Mouse (Mus musculus) heart, adult 2 months (tissue): Measurements from ENCODE around the gene Ybx3. TPM values are rescaled to one million over a fixed set of nuclear protein-coding genes. Genes with fewer than 3 reads are reported as not detected.

Experiments used
- DNase-seq, 2 experiments: peaks; one replicate each; pipeline ENCODE4 v3.0.0; 2021
- H3K27ac ChIP-seq: fragments of 200-600 bp; 2 replicates; pipeline ENCODE4 v1.8.1; 2022
- H3K27me3 ChIP-seq: fragments of 200-500 bp; 2 replicates; pipeline ENCODE4 v1.6.1; 2012; ENCODE audit warnings: mild to moderate bottlenecking, low read length, inconsistent platforms, mixed read lengths; ENCODE audit not compliant: control insufficient read depth, insufficient read depth
- H3K36me3 ChIP-seq: fragments of 200-500 bp; 2 replicates; pipeline ENCODE4 v1.6.1; 2012; ENCODE audit warnings: low read length, inconsistent platforms; ENCODE audit not compliant: control insufficient read depth, insufficient read depth
- H3K4me1 ChIP-seq: fragments of 200-500 bp; 2 replicates; pipeline ENCODE4 v1.6.1; 2011; ENCODE audit warnings: low read length; ENCODE audit not compliant: control insufficient read depth, insufficient read depth
- H3K4me3 ChIP-seq: fragments of 200-600 bp; 2 replicates; pipeline ENCODE4 v1.8.1; 2022
- H3K79me2 ChIP-seq: fragments of 200-500 bp; replicated peaks from 2 replicates; pipeline ENCODE4 v1.6.1; 2012; ENCODE audit warnings: mild to moderate bottlenecking, inconsistent platforms, low read length, moderate library complexity, mixed read lengths; ENCODE audit not compliant: control insufficient read depth, insufficient read depth
- H3K9ac ChIP-seq: fragments of 200-500 bp; 2 replicates; pipeline ENCODE4 v1.6.1; 2012; ENCODE audit warnings: low read depth, mild to moderate bottlenecking, control low read depth, inconsistent platforms, low read length, mixed read lengths
- CTCF ChIP-seq: fragments of 200-600 bp; IDR thresholded peaks from 2 replicates; pipeline ENCODE4 v1.8.1; 2022; ENCODE audit warnings: antibody characterized with exemption, mild to moderate bottlenecking, moderate library complexity
- EP300 ChIP-seq: fragments of 200-500 bp; IDR thresholded peaks from 2 replicates; pipeline ENCODE4 v1.6.1; 2011; ENCODE audit warnings: low read depth, low read length, control low read depth; ENCODE audit not compliant: insufficient read depth
- POLR2A ChIP-seq: fragments of 200-500 bp; IDR thresholded peaks from 2 replicates; pipeline ENCODE4 v1.6.1; 2011; ENCODE audit warnings: mild to moderate bottlenecking, low read depth, low read length, control low read depth; ENCODE audit not compliant: insufficient read depth
- WGBS: fragments of 180-500 bp; shearing (Covaris S2); methylation state at CpG from one replicate; pipeline ENCODE4 v1.1.7; 2018; 5-methylcytosine and 5-hydroxymethylcytosine counted together
- intact Hi-C: fragments of 180-260 bp; cut with DNase I; formaldehyde crosslinking; loops from one replicate; pipeline ENCODE4 v1.15.1; 2025
- long read RNA-seq: library from polyadenylated mRNA; stranded (forward); transcript quantifications from one replicate; pipeline ENCODE4 v2.0.0, GENCODE M21; 2021
- polyA plus RNA-seq: library from polyadenylated mRNA; depleted of rRNA; stranded (reverse); fragments of >200 nt; gene quantifications from 2 replicates; pipeline ENCODE4 v1.2.3, GENCODE M21; 2012; rRNA removed
- total RNA-seq, 2 experiments: library from RNA; stranded (reverse); gene quantifications; 2 replicates each; pipeline ENCODE4 v1.2.3; 2021

The Ybx3 gene
- total RNA-seq (100 to 1,000 TPM; 246 to 262 TPM), polyA plus RNA-seq (72.1 and 87.2 TPM in 2 replicates)
- long read RNA-seq, transcript Ybx3-202 (9 exons, 1,684 nt) = major isoform, 298 of 424 reads
- long read RNA-seq, transcript Ybx3-201 (10 exons, 1,853 nt) = minor isoform, 50 of 424 reads
- long read RNA-seq, partial matches to known transcripts = 5 of 424 reads
- long read RNA-seq, other reads (novel, unspliced or antisense) = 70 of 424 reads

DNA sequence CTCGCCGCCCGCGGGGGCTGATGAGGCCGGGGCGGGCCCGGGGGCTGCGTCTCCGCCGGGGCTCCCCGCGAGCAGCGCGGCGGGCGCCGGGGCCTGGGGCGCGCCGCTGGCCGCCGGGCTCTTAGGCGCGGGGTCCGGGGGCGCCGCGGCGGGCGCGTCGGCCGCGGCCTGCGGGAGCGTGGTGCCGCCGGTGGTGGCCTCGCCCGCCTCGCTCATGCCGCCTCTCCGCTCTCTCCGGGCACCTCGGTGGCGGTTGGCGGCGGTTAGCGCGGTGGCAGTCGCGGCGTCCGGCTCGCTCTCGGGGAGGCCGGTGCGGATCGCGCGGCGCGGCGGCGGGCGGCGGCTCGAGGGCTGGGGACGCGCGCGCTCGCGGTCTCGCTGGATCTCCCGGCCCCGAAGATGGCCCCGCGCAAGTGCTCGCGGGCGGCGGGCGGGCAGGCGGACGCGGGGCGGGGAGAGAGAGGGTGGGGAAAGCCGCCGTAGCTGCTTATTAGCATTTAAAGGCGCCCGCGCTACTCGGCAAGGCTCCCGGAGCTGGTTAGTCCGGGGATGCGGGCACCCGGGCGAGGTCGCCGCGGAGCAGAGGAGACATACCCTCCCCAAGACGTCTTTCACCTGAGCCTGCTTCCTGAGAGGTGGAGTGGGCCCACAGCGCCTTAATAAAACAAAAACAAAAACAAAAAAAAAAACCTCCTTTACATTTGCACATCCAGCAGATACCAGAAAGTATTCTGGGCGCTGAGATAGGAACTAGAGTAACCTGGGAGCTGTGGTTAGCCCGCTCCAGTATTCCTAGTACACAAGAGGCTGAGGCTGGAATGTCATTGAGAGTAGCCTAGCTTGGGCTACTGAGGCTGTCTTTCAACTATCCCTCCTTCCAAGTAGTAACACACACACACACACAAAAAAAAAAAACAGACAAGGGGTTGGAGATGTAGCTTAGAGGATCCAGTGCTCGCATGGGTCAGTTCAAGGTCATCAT is at the start of gene Ybx3:
TSS of gene Ybx3 (minus strand) at position 437 of the 982 bp plus-strand sequence.
- 3% methylated on average over 96 of the region's 107 CpGs for WGBS
- Histone ChIP-seq H3K4me3 (peak within 1 kb of the TSS; percentile 81), H3K4me1 (peaks cover 9% of the 10 kb centered on the region), H3K27ac (peak within 1 kb of the TSS; percentile 73), H3K27me3 (no peaks in the 10 kb centered on the region), H3K9ac (peak within 1 kb of the TSS; percentile 99), H3K36me3 (peaks cover 13% of the 10 kb centered on the region), H3K79me2 (no peaks in the 10 kb centered on the region; the same call in 1 of the 2 replicates)
- DNase-seq = peak; percentile 91 to 92
- TF ChIP-seq POLR2A = no peak; the same call in 1 of the 2 replicates
- no peak for TF ChIP-seq CTCF
- no peak for TF ChIP-seq EP300
- intact Hi-C loops = loop anchor here (1.0 kb wide), 1 partner anchor 95 kb away; the partner anchor contains the start of gene Magohb

DNA sequence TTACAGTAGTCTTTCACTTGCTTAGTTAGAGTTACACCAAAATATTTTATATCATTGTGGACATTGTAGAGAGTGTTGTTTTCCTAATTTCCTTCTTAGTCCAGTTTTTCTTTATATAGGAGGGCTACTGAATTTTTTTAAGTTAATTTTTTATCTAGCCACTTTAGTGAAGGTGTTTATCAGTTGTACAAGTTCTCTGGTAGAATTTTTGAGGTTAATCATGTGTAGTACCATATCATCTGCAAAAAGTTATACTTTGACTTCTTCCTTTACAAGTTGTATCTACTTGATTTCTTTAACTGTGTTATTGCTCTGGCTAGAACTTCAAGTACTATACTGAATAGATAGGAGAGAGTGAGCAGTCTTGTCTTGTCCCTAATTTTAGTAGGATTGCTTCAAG is 48.4 kb upstream of the Ybx3 start:
- TF ChIP-seq POLR2A (no peak), EP300 (no peak), CTCF (no peak)
- Histone ChIP-seq H3K27ac (no peak overlapping the region), H3K27me3 (peaks cover 5% of the 10 kb centered on the region), H3K79me2 (no peaks in the 10 kb centered on the region), H3K4me3 (no peak overlapping the region), H3K9ac (no peak overlapping the region), H3K36me3 (no peaks in the 10 kb centered on the region), H3K4me1 (no peaks in the 10 kb centered on the region)
- intact Hi-C loops = no loop called here
- DNase-seq = no peak

GRCm38 (mm10) chr6:131434088-131434487 is 45.8 kb upstream of the Ybx3 start:
- H3K9ac ChIP-seq = no peak overlapping the region
- H3K4me3 ChIP-seq = no peak overlapping the region

DNA sequence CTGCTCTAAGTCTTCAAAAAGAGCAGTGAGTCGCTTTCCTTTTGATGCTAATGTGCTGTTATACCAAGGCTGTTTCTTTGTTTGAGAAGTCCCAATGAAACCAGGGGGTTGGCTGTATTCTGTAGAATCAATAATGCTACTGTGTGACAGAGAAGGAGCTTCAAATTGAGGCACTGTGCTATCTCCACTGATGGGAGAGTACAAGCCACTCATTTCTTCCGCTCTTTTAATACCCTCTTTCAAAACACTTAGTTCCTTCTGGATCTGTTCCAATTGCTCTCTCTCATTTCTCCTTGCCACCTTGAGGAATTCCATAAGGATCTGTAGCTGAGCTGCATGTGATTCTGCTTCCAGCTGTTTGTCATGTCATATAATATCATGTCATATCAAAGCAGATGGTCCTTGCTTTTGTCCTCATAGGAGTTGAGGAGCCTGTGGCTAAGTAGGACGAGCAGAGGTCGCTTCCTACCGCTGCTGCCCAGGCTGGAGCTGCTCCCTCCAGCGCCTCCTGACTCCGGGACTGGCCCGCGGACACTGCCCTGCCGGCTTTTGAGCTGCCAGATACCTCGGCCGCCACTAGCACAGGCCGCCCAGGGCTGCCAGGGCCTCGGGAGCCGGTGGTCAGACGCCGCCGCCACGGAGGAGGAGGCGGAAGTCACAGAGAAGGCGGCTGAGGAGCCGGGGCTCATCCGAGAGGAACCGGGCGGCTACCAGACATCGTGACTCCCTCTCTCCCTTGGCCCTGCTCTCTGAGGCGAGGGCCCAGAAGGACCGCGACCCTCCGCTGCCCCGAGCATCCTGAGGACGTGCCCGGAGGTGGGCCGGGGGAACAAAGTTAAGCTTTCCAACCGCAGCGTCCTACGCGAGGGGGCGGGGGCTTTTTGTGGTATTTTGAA is 45.1 kb upstream of the Ybx3 start:
- Histone ChIP-seq H3K9ac (peak overlapping the region; percentile 61), H3K4me1 (no peaks in the 10 kb centered on the region), H3K27me3 (peaks cover 5% of the 10 kb centered on the region), H3K4me3 (peak overlapping the region; percentile 12; the same call in 1 of the 2 replicates), H3K79me2 (no peaks in the 10 kb centered on the region), H3K27ac (no peak overlapping the region), H3K36me3 (no peaks in the 10 kb centered on the region)
- peak; percentile 9 to 21 for DNase-seq
- WGBS = 8% methylated on average over 39 of the region's 39 CpGs
- intact Hi-C loops = no loop called here
- no peak for TF ChIP-seq EP300
- no peak for TF ChIP-seq POLR2A
- TF ChIP-seq CTCF = no peak

More at GRCm38 (mm10) chr6:131434088-131434487, 45.8 kb upstream of the Ybx3 start:
- Histone ChIP-seq H3K27ac (no peak overlapping the region), H3K79me2 (no peaks in the 10 kb centered on the region), H3K4me1 (no peaks in the 10 kb centered on the region), H3K27me3 (peaks cover 5% of the 10 kb centered on the region), H3K36me3 (no peaks in the 10 kb centered on the region)
- TF ChIP-seq POLR2A (no peak), EP300 (no peak), CTCF (no peak)
- no peak for DNase-seq
- intact Hi-C loops = no loop called here
- 48% methylated on average over 1 of the region's 1 CpGs for WGBS

- intact Hi-C loops = no loop called here
- DNase-seq = peak; percentile 19 to 27
- 51% methylated on average over 3 of the region's 3 CpGs for WGBS
Observed at GRCm38 (mm10) chr6:131421572-131421971, 33.3 kb upstream of the Ybx3 start.

More at GRCm38 (mm10) chr6:131421572-131421971, 33.3 kb upstream of the Ybx3 start:
- no peak overlapping the region for H3K9ac ChIP-seq
- no peaks in the 10 kb centered on the region for H3K27me3 ChIP-seq
- TF ChIP-seq CTCF (peak; percentile 78), POLR2A (no peak)
- H3K27ac ChIP-seq = no peak overlapping the region
- no peak overlapping the region for H3K4me3 ChIP-seq
- peaks cover 2% of the 10 kb centered on the region for H3K4me1 ChIP-seq
- no peaks in the 10 kb centered on the region for H3K79me2 ChIP-seq
- H3K36me3 ChIP-seq = no peaks in the 10 kb centered on the region; the same call in 1 of the 2 replicates
